8 mouse cellular contexts compared by ENCODE assay signal in the genomic region with DNA sequence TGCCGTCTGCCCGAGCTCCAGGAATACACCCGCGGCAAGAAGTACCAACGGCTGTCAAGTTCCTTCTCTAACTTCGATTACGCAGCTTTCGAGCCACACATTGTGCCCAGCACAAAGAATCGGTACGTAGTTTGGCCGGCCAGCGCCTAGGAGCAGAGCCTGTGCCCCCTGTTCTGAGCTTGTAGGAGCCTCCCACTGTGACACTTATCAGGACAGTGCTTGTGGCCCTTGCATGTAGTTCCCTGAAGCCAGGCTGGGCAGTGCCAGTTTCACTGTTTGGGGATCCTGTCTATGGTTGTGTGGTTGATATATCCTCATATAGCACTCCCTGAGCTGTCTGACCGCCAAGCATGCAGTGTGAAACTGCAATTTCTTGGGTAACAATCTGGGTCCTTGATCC. TPM values are rescaled to one million over a fixed set of nuclear protein-coding genes. Genes with fewer than 3 reads are reported as not detected.
DNase-seq lines count a peak whose midpoint lies in the region; ATAC-seq and TF ChIP-seq lines count a peak whose summit lies in the region.

No protein-coding gene starts in this region.

- peaks cover 74% of the 10 kb centered on the region for H3K36me3 ChIP-seq in heart, embryonic 12.5 days
- H3K36me3 ChIP-seq in ES-Bruce4 (ENCODE audit: control insufficient read depth, insufficient read depth, low read length, poor library complexity, severe bottlenecking), result peaks cover 53% of the 10 kb centered on the region
- peaks cover 78% of the 10 kb centered on the region for H3K36me3 ChIP-seq in megakaryocyte, embryonic 14.5 days (replicated peaks; ENCODE audit: low read length)

- no peak for TF ChIP-seq EP300 in ES-Bruce4 (IDR thresholded peaks at IDR 0.05; ENCODE audit: insufficient read depth, low read depth, low read length)

- H3K4me2 ChIP-seq in heart, embryonic 12.5 days, result peak overlapping the region; percentile 93

- peak overlapping the region; percentile 81 for H3K4me3 ChIP-seq in heart, embryonic 12.5 days
- peak overlapping the region; percentile 83 for H3K4me3 ChIP-seq in ES-Bruce4 (ENCODE audit: low read depth, low read length)
- H3K4me3 ChIP-seq in megakaryocyte, embryonic 14.5 days (replicated peaks), result peak overlapping the region; percentile 99

- DNase-seq in heart, postnatal 10 days, result no peak
- no peak for DNase-seq in cerebellum, adult 9-10 months
- no peak for DNase-seq in cerebellum, adult 9-11 months
- no peak for DNase-seq in left cerebral cortex, postnatal 4 days

- 2% methylated on average over 13 of the region's 13 CpGs for WGBS in heart, embryonic 12.5 days

- intact Hi-C loops in heart, postnatal 10 days (cut with DNase I), result no loop called here
- intact Hi-C loops in left cerebral cortex, postnatal 4 days (cut with DNase I), result no loop called here

- peak overlapping the region; percentile 85 for H3K9ac ChIP-seq in heart, embryonic 12.5 days
- H3K9ac ChIP-seq in ES-Bruce4 (ENCODE audit: low read depth, poor library complexity, severe bottlenecking), result peak overlapping the region; percentile 43

- no peak for TF ChIP-seq CTCF in ES-Bruce4 (IDR thresholded peaks at IDR 0.05; ENCODE audit: low read depth, low read length)

- ATAC-seq in heart, embryonic 12.5 days (ENCODE audit: insufficient number of reproducible peaks, low FRiP score), result peak; percentile 20; the same call in 1 of the 2 replicates
- ATAC-seq in granulocyte monocyte progenitor cell, adult 5-6 weeks (replicated peaks; ENCODE audit: poor library complexity, severe bottlenecking), result peak; percentile 8

- peaks cover 42% of the 10 kb centered on the region for H3K4me1 ChIP-seq in heart, embryonic 12.5 days (replicated peaks)
- no peaks in the 10 kb centered on the region for H3K4me1 ChIP-seq in ES-Bruce4 (ENCODE audit: control insufficient read depth, insufficient read depth, low read length)
- H3K4me1 ChIP-seq in megakaryocyte, embryonic 14.5 days, result peaks cover 87% of the 10 kb centered on the region

- no peaks in the 10 kb centered on the region for H3K9me3 ChIP-seq in heart, embryonic 12.5 days (replicated peaks)
- H3K9me3 ChIP-seq in ES-Bruce4 (replicated peaks; ENCODE audit: control insufficient read depth, insufficient read depth, low read length, poor library complexity, severe bottlenecking), result no peaks in the 10 kb centered on the region
- no peaks in the 10 kb centered on the region for H3K9me3 ChIP-seq in megakaryocyte, embryonic 14.5 days

- peak overlapping the region; percentile 53 for H3K27ac ChIP-seq in heart, embryonic 12.5 days (ENCODE audit: poor library complexity, severe bottlenecking)
- H3K27ac ChIP-seq in ES-Bruce4 (ENCODE audit: insufficient read depth, low read length), result no peak overlapping the region

- H3K27me3 ChIP-seq in heart, embryonic 12.5 days (replicated peaks), result no peaks in the 10 kb centered on the region
- H3K27me3 ChIP-seq in ES-Bruce4 (ENCODE audit: control insufficient read depth, insufficient read depth, low read length, poor library complexity, severe bottlenecking), result no peaks in the 10 kb centered on the region
- H3K27me3 ChIP-seq in megakaryocyte, embryonic 14.5 days (replicated peaks), result no peaks in the 10 kb centered on the region

- TF ChIP-seq POLR2A in ES-Bruce4 (IDR thresholded peaks at IDR 0.05; ENCODE audit: insufficient read depth, low read length), result no peak

RNA-seq across cellular contexts. Expression of a gene that starts 0.4 kb away (rescaled TPM):
- polyA plus RNA-seq in heart, embryonic 12.5 days (2016; fragmentation: Nextera tagmentation; extraction: Ambion mirVana), result 39.2 and 40.5 TPM in 2 replicates
- 10 to 100 TPM; 48.0 to 54.1 TPM for total RNA-seq in heart, postnatal 10 days (2021)
- polyA plus RNA-seq in ES-Bruce4 (2011; ENCODE audit: insufficient read depth, insufficient read length, low read depth, missing spikeins), result 40.6 and 41.1 TPM in 2 replicates
- total RNA-seq in granulocyte monocyte progenitor cell, adult 5-6 weeks (2014; fragmentation: Nextera tagmentation), result 46.4 and 74.7 TPM in 2 replicates
- 40.0 and 75.4 TPM in 2 replicates for total RNA-seq in granulocyte monocyte progenitor cell, adult 5-6 weeks (2017)
- polyA plus RNA-seq in megakaryocyte, embryonic 14.5 days (2012; ENCODE audit: insufficient read depth, low replicate concordance), result 14.4 and 22.6 TPM in 2 replicates
- 10 to 100 TPM; 69.5 to 72.4 TPM for total RNA-seq in left cerebral cortex, postnatal 4 days (2021)

RNA-seq across cellular contexts. Expression of a gene that starts 0.6 kb away (rescaled TPM):
- polyA plus RNA-seq in heart, embryonic 12.5 days (2016; fragmentation: Nextera tagmentation; extraction: Ambion mirVana), result 30.5 and 31.4 TPM in 2 replicates
- total RNA-seq in heart, postnatal 10 days (2021), result 10 to 100 TPM; 15.9 TPM
- polyA plus RNA-seq in ES-Bruce4 (2011; ENCODE audit: insufficient read depth, insufficient read length, low read depth, missing spikeins), result 47.7 and 62.5 TPM in 2 replicates
- total RNA-seq in granulocyte monocyte progenitor cell, adult 5-6 weeks (2014; fragmentation: Nextera tagmentation), result 42.8 and 48.8 TPM in 2 replicates
- total RNA-seq in granulocyte monocyte progenitor cell, adult 5-6 weeks (2017), result 72.9 and 77.2 TPM in 2 replicates
- polyA plus RNA-seq in megakaryocyte, embryonic 14.5 days (2012; ENCODE audit: insufficient read depth, low replicate concordance), result 3.6 and 5.9 TPM in 2 replicates
- total RNA-seq in left cerebral cortex, postnatal 4 days (2021), result 10 to 100 TPM; 34.8 to 35.1 TPM

RNA-seq across cellular contexts. Expression of a gene that starts 6.2 kb away (rescaled TPM):
- 333 and 341 TPM in 2 replicates for polyA plus RNA-seq in heart, embryonic 12.5 days (2016; fragmentation: Nextera tagmentation; extraction: Ambion mirVana)
- total RNA-seq in heart, postnatal 10 days (2021), result 100 to 1,000 TPM; 364 to 371 TPM
- polyA plus RNA-seq in ES-Bruce4 (2011; ENCODE audit: insufficient read depth, insufficient read length, low read depth, missing spikeins), result 717 and 722 TPM in 2 replicates
- 2,412 and 2,423 TPM in 2 replicates for total RNA-seq in granulocyte monocyte progenitor cell, adult 5-6 weeks (2014; fragmentation: Nextera tagmentation)
- total RNA-seq in granulocyte monocyte progenitor cell, adult 5-6 weeks (2017), result 2,233 and 2,391 TPM in 2 replicates
- 873 and 5,014 TPM in 2 replicates for polyA plus RNA-seq in megakaryocyte, embryonic 14.5 days (2012; ENCODE audit: insufficient read depth, low replicate concordance)
- 100 to 1,000 TPM; 422 to 425 TPM for total RNA-seq in left cerebral cortex, postnatal 4 days (2021)

RNA-seq across cellular contexts. Expression of a gene that starts 6.3 kb away (rescaled TPM):
- 38.4 and 38.9 TPM in 2 replicates for polyA plus RNA-seq in heart, embryonic 12.5 days (2016; fragmentation: Nextera tagmentation; extraction: Ambion mirVana)
- total RNA-seq in heart, postnatal 10 days (2021), result 10 to 100 TPM; 29.3 to 37.7 TPM
- polyA plus RNA-seq in ES-Bruce4 (2011; ENCODE audit: insufficient read depth, insufficient read length, low read depth, missing spikeins), result 11.1 and 12.6 TPM in 2 replicates
- 16.7 and 17.4 TPM in 2 replicates for total RNA-seq in granulocyte monocyte progenitor cell, adult 5-6 weeks (2014; fragmentation: Nextera tagmentation)
- 17.2 and 19.0 TPM in 2 replicates for total RNA-seq in granulocyte monocyte progenitor cell, adult 5-6 weeks (2017)
- 29.1 and 39.9 TPM in 2 replicates for polyA plus RNA-seq in megakaryocyte, embryonic 14.5 days (2012; ENCODE audit: insufficient read depth, low replicate concordance)
- total RNA-seq in left cerebral cortex, postnatal 4 days (2021), result 10 to 100 TPM; 52.3 to 56.2 TPM

RNA-seq across cellular contexts. Expression of a gene that starts 14.1 kb away (rescaled TPM):
- 16.0 and 18.6 TPM in 2 replicates for polyA plus RNA-seq in heart, embryonic 12.5 days (2016; fragmentation: Nextera tagmentation; extraction: Ambion mirVana)
- 10 to 100 TPM; 14.7 to 16.8 TPM for total RNA-seq in heart, postnatal 10 days (2021)
- polyA plus RNA-seq in ES-Bruce4 (2011; ENCODE audit: insufficient read depth, insufficient read length, low read depth, missing spikeins), result 48.3 and 48.5 TPM in 2 replicates
- 21.7 and 22.5 TPM in 2 replicates for total RNA-seq in granulocyte monocyte progenitor cell, adult 5-6 weeks (2014; fragmentation: Nextera tagmentation)
- 53.0 and 55.7 TPM in 2 replicates for total RNA-seq in granulocyte monocyte progenitor cell, adult 5-6 weeks (2017)
- polyA plus RNA-seq in megakaryocyte, embryonic 14.5 days (2012; ENCODE audit: insufficient read depth, low replicate concordance), result 6.2 and 13.6 TPM in 2 replicates
- 10 to 100 TPM; 32.3 to 33.8 TPM for total RNA-seq in left cerebral cortex, postnatal 4 days (2021)

Comparison
In these comparisons a context has a peak if more than half of its experiments do, and no peak if none do; other contexts are left out.
1. RNA of a gene that starts 6.2 kb away (total RNA-seq): 2,233 to 2,423 TPM in granulocyte monocyte progenitor cell, adult 5-6 weeks; 422 to 425 TPM in left cerebral cortex, postnatal 4 days and 364 to 371 TPM in heart, postnatal 10 days; every median in the first group is over 4 times any median in the second.
2. Peak in every context shown above with its lines, with median percentiles within 50 percentile points of each other: H3K4me3 ChIP-seq.